Mouse (Mus musculus): ENCODE measurements around the gene Mtfr1l. TPM values are rescaled to one million over a fixed set of nuclear protein-coding genes. Genes with fewer than 3 reads are reported as not detected.
"Not testable (repeated sequence)": the region's sequence is repeated elsewhere in the genome, so short reads cannot be mapped to it uniquely, and the experiment has no call there.

Gene Mtfr1l
- polyA plus RNA-seq, 1 experiment from 2014 or later, result 137 TPM

- no peak for ATAC-seq (replicated peaks; ENCODE audit: low FRiP score, low read depth)
- no peak for DNase-seq (ENCODE audit: low spot score)
- Histone ChIP-seq H3K9me3 (replicated peaks; ENCODE audit: low read length) (no peaks in the 10 kb centered on the region), H3K4me1 (replicated peaks; ENCODE audit: insufficient read depth, low read length) (no peaks in the 10 kb centered on the region), H3K27me3 (ENCODE audit: insufficient read depth, low read length) (no peaks in the 10 kb centered on the region), H3K36me3 (ENCODE audit: insufficient read depth, low read length) (no peaks in the 10 kb centered on the region), H3K27ac (no peak overlapping the region), H3K4me3 (replicated peaks; ENCODE audit: low read depth, low read length) (no peak overlapping the region), H3K9ac (ENCODE audit: low read depth, low read length) (no peak overlapping the region), H3K4me2 (ENCODE audit: low read length) (no peak overlapping the region)
- 84% methylated on average over 4 of the region's 4 CpGs for WGBS
- no peak for TF ChIP-seq CTCF (IDR thresholded peaks at IDR 0.05; ENCODE audit: low read depth)
Observed at GRCm38 (mm10) chr4:134503686-134504357, 31.4 kb downstream of the Mtfr1l start.

GRCm38 (mm10) chr4:134501095-134501494, 34.1 kb downstream of the Mtfr1l start:
- H3K27me3 ChIP-seq (ENCODE audit: insufficient read depth, low read length), result no peaks in the 10 kb centered on the region
- no peak overlapping the region for H3K4me2 ChIP-seq (ENCODE audit: low read length)
- ATAC-seq (replicated peaks; ENCODE audit: low FRiP score, low read depth), result no peak
- no peaks in the 10 kb centered on the region for H3K9me3 ChIP-seq (replicated peaks; ENCODE audit: low read length)
- TF ChIP-seq CTCF (IDR thresholded peaks at IDR 0.05; ENCODE audit: low read depth), result no peak
- H3K4me3 ChIP-seq (replicated peaks; ENCODE audit: low read depth, low read length), result no peak overlapping the region
- no peaks in the 10 kb centered on the region for H3K36me3 ChIP-seq (ENCODE audit: insufficient read depth, low read length)
- peaks cover 12% of the 10 kb centered on the region; the same call in 1 of the 2 replicates for H3K4me1 ChIP-seq (replicated peaks; ENCODE audit: insufficient read depth, low read length)
- WGBS, result 88% methylated on average over 6 of the region's 6 CpGs
- no peak overlapping the region for H3K27ac ChIP-seq
- no peak for DNase-seq (ENCODE audit: low spot score)
- no peak overlapping the region for H3K9ac ChIP-seq (ENCODE audit: low read depth, low read length)

- H3K9ac ChIP-seq (ENCODE audit: low read depth, low read length); ATAC-seq (replicated peaks; ENCODE audit: low FRiP score, low read depth); DNase-seq (ENCODE audit: low spot score); H3K36me3 ChIP-seq (ENCODE audit: insufficient read depth, low read length); H3K4me3 ChIP-seq (replicated peaks; ENCODE audit: low read depth, low read length); H3K4me2 ChIP-seq (ENCODE audit: low read length); H3K27ac ChIP-seq; H3K27me3 ChIP-seq (ENCODE audit: insufficient read depth, low read length); H3K9me3 ChIP-seq (replicated peaks; ENCODE audit: low read length): not testable (repeated sequence)
- peaks cover 15% of the 10 kb centered on the region; the same call in 1 of the 2 replicates for H3K4me1 ChIP-seq (replicated peaks; ENCODE audit: insufficient read depth, low read length)
- 90% methylated on average over 6 of the region's 6 CpGs for WGBS
Observed at GRCm38 (mm10) chr4:134498983-134499382, 36.2 kb downstream of the Mtfr1l start.

- H3K36me3 ChIP-seq (ENCODE audit: insufficient read depth, low read length), result no peaks in the 10 kb centered on the region
- H3K4me1 ChIP-seq (replicated peaks; ENCODE audit: insufficient read depth, low read length), result peaks cover 15% of the 10 kb centered on the region; the same call in 1 of the 2 replicates
- no peaks in the 10 kb centered on the region for H3K27me3 ChIP-seq (ENCODE audit: insufficient read depth, low read length)
- H3K4me3 ChIP-seq (replicated peaks; ENCODE audit: low read depth, low read length), result no peak overlapping the region
- no peak for ATAC-seq (replicated peaks; ENCODE audit: low FRiP score, low read depth)
- H3K9me3 ChIP-seq (replicated peaks; ENCODE audit: low read length), result no peaks in the 10 kb centered on the region
- DNase-seq (ENCODE audit: low spot score), result no peak
- TF ChIP-seq CTCF (IDR thresholded peaks at IDR 0.05; ENCODE audit: low read depth), result no peak
- H3K9ac ChIP-seq (ENCODE audit: low read depth, low read length), result no peak overlapping the region
- H3K4me2 ChIP-seq (ENCODE audit: low read length), result no peak overlapping the region
- no peak overlapping the region for H3K27ac ChIP-seq
- 78% methylated on average over 12 of the region's 12 CpGs for WGBS
Observed at GRCm38 (mm10) chr4:134497986-134498731, 37.0 kb downstream of the Mtfr1l start.

- no peak for DNase-seq (ENCODE audit: low spot score)
Observed at GRCm38 (mm10) chr4:134497223-134497622, 38.0 kb downstream of the Mtfr1l start.

GRCm38 (mm10) chr4:134496595-134497210, 38.5 kb downstream of the Mtfr1l start, which contains the start of gene Paqr7:
TSS of gene Paqr7 (plus strand) at chr4:134496697.
- Histone ChIP-seq H3K4me3 (replicated peaks; ENCODE audit: low read depth, low read length) (peak within 1 kb of the TSS; percentile 40), H3K36me3 (ENCODE audit: insufficient read depth, low read length) (no peaks in the 10 kb centered on the region), H3K9ac (ENCODE audit: low read depth, low read length) (peak within 1 kb of the TSS; percentile 55), H3K27me3 (ENCODE audit: insufficient read depth, low read length) (no peaks in the 10 kb centered on the region), H3K27ac (peak within 1 kb of the TSS; percentile 72), H3K9me3 (replicated peaks; ENCODE audit: low read length) (no peaks in the 10 kb centered on the region), H3K4me2 (ENCODE audit: low read length) (peak within 1 kb of the TSS; percentile 91), H3K4me1 (replicated peaks; ENCODE audit: insufficient read depth, low read length) (peaks cover 15% of the 10 kb centered on the region; the same call in 1 of the 2 replicates)
- DNase-seq (ENCODE audit: low spot score) (peak; percentile 51), ATAC-seq (replicated peaks; ENCODE audit: low FRiP score, low read depth) (peak; percentile 57)
- 6% methylated on average over 35 of the region's 35 CpGs for WGBS
- TF ChIP-seq CTCF (IDR thresholded peaks at IDR 0.05; ENCODE audit: low read depth), result 0 out of 2 replicates have a peak, but pooled peaks have one; percentile 15

More at GRCm38 (mm10) chr4:134497223-134497622, 38.0 kb downstream of the Mtfr1l start:
- Histone ChIP-seq H3K4me2 (ENCODE audit: low read length) (peak overlapping the region; percentile 91), H3K4me1 (replicated peaks; ENCODE audit: insufficient read depth, low read length) (peaks cover 15% of the 10 kb centered on the region; the same call in 1 of the 2 replicates), H3K9ac (ENCODE audit: low read depth, low read length) (peak overlapping the region; percentile 55), H3K36me3 (ENCODE audit: insufficient read depth, low read length) (no peaks in the 10 kb centered on the region), H3K27me3 (ENCODE audit: insufficient read depth, low read length) (no peaks in the 10 kb centered on the region), H3K9me3 (replicated peaks; ENCODE audit: low read length) (no peaks in the 10 kb centered on the region), H3K27ac (peak overlapping the region; percentile 72), H3K4me3 (replicated peaks; ENCODE audit: low read depth, low read length) (peak overlapping the region; percentile 40)
- WGBS, result 8% methylated on average over 6 of the region's 6 CpGs
- no peak for TF ChIP-seq CTCF (IDR thresholded peaks at IDR 0.05; ENCODE audit: low read depth)
- ATAC-seq (replicated peaks; ENCODE audit: low FRiP score, low read depth), result no peak; the same call in 1 of the 2 replicates

Measured in kidney, postnatal 0 days (tissue).